Mouse (Mus musculus) midbrain, postnatal 0 days (tissue): Measurements from ENCODE around the gene Snx12. TPM values are rescaled to one million over a fixed set of nuclear protein-coding genes. Genes with fewer than 3 reads are reported as not detected.

ENCODE experiments used
- ATAC-seq: fragments of 200-750 bp; cut with Nextera tagmentation; 2 replicates; pipeline ENCODE4 v1.8.0; 2017; ENCODE audit warnings: moderate number of reproducible peaks, mild to moderate bottlenecking, moderate TSS enrichment, moderate library complexity; ENCODE audit not compliant: low FRiP score
- DNase-seq: peaks from one replicate; pipeline ENCODE4 v3.0.0-alpha.2; 2015; ENCODE audit warnings: low spot score
- H3K27ac ChIP-seq: fragments of 300-500 bp; sonication (generic); 2 replicates; pipeline ENCODE4 v1.5.1; 2014; ENCODE audit warnings: low read depth, mild to moderate bottlenecking, low read length, mixed read lengths
- H3K27me3 ChIP-seq: fragments of 300-500 bp; sonication (generic); 2 replicates; pipeline ENCODE4 v1.6.1; 2014; ENCODE audit warnings: low read length, control low read depth, mixed read lengths; ENCODE audit not compliant: insufficient read depth
- H3K36me3 ChIP-seq: fragments of 300-500 bp; sonication (generic); 2 replicates; pipeline ENCODE4 v1.6.1; 2014; ENCODE audit warnings: low read length, control low read depth, mixed read lengths; ENCODE audit not compliant: insufficient read depth
- H3K4me1 ChIP-seq: fragments of 300-500 bp; sonication (generic); 2 replicates; pipeline ENCODE4 v1.6.1; 2014; ENCODE audit warnings: mild to moderate bottlenecking, control low read depth, antibody characterized with exemption, low read length, mixed read lengths; ENCODE audit not compliant: insufficient read depth
- H3K4me2 ChIP-seq: fragments of 300-500 bp; sonication (generic); 2 replicates; pipeline ENCODE4 v1.6.1; 2014; ENCODE audit warnings: low read depth, mild to moderate bottlenecking, low read length, mixed read lengths; ENCODE audit not compliant: poor library complexity, severe bottlenecking
- H3K4me3 ChIP-seq: fragments of 300-500 bp; sonication (generic); 2 replicates; pipeline ENCODE4 v1.5.1; 2014; ENCODE audit warnings: low read depth, mild to moderate bottlenecking, low read length, moderate library complexity
- H3K9ac ChIP-seq: fragments of 300-500 bp; sonication (generic); replicated peaks from 2 replicates; pipeline ENCODE4 v1.6.1; 2014; ENCODE audit warnings: mild to moderate bottlenecking, low read length, moderate library complexity, mixed read lengths; ENCODE audit not compliant: poor library complexity, severe bottlenecking
- H3K9me3 ChIP-seq: fragments of 300-500 bp; sonication (generic); 2 replicates; pipeline ENCODE4 v1.6.1; 2016; ENCODE audit warnings: low read length, control low read depth
- CTCF ChIP-seq: IDR thresholded peaks from 2 replicates; pipeline ENCODE4 v1.5.1; 2016; ENCODE audit warnings: antibody characterized with exemption, mild to moderate bottlenecking
- WGBS: fragments of 180-500 bp; shearing (Covaris S2); extraction: QIAGEN DNeasy Blood & Tissue Kit; methylation state at CpG from one replicate; pipeline ENCODE4 v1.1.7; 2014; 5-methylcytosine and 5-hydroxymethylcytosine counted together
- polyA plus RNA-seq: library from polyadenylated mRNA; unstranded; fragments of >200 nt; fragmentation: Nextera tagmentation; extraction: Ambion mirVana; gene quantifications from 2 replicates; pipeline ENCODE4 v1.2.1, GENCODE M21; 2015
- total RNA-seq: library from RNA; depleted of rRNA; stranded (reverse); fragments of >200 nt; gene quantifications from 2 replicates; pipeline ENCODE4 v1.2.3, GENCODE M21; 2014; rRNA removed

Snx12 gene
- total RNA-seq = 39.7 and 47.1 TPM in 2 replicates
- 33.4 and 35.7 TPM in 2 replicates for polyA plus RNA-seq

DNA sequence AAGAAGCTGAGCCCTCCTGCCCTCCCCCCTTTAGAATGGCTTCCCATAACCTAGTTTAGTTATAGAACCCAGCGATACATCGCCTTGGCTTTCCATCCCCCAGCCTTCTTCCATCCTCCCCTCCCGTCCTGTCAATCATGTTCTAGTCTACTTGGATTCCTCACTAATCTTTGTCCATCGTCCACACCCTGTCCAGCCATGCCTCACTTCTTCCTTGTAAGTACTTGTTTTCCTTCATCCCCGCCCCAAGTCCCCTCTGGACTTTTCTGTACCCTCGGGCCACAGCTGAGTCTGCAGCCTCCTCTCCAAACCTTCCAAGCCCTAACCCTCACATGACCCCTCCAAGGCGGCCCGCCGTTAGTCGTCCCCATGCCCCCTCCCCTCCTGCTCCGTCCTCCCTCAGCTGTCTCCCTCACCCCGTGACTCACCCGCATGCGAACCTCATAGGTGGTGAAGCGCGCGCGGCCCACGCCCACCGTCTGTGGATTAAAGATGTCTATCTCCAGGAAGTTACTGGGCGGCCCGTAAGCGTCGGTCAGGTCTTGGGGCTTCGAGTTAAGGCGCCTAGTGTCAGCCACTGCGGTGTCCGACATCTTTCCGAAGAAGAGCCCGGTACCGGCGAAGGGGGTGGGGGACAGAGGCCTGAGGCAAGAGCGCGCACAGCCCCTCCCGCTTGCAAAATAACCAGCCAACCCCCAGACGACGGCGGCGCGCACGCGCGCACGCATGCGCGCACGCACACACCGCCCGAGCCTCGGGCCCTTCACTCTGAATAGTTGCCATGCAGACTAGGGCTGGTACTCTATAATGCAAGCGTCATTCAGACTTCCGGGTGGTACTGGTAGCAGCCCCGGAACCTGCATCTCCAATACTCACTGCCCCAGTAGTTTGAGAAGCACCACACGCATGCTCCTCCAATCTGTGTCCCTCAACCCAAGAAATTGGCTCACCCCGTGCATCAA, at the start of gene Snx12:
Gene Snx12, minus strand, starts transcription at position 730 of the 962 bp plus-strand sequence.
- Histone ChIP-seq H3K4me3 (peak within 1 kb of the TSS; percentile 50), H3K27me3 (peaks cover 3% of the 10 kb centered on the region; the same call in 1 of the 2 replicates), H3K4me2 (peak within 1 kb of the TSS; percentile 49), H3K4me1 (no peaks in the 10 kb centered on the region), H3K27ac (peak within 1 kb of the TSS; percentile 65), H3K9me3 (no peaks in the 10 kb centered on the region), H3K9ac (peak within 1 kb of the TSS; percentile 61), H3K36me3 (no peaks in the 10 kb centered on the region)
- peak; percentile 95 for DNase-seq
- TF ChIP-seq CTCF = no peak
- 21% methylated on average over 55 of the region's 55 CpGs for WGBS
- peak; percentile 97 for ATAC-seq

DNA sequence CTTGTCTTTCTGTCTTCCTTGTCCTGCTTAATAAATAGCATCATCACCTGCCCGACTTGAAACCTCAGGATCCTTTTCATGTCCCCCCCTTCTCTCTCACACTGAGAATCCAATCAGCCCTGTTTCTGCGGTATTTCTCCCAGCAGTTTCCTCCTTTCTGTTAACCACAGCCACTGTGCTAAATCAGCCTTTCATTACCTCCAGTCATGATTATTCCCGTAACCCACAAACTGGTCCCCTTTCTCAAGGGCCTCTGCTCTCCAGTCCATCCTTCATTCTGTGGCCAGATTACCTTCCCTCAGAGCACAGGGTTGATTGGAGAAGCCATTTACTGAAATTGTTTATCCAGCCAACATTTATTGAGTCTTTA, 46.4 kb upstream of the Snx12 start, which contains the start of gene Gm20489:
Gene Gm20489, minus strand, starts transcription at position 269 of the 370 bp plus-strand sequence.
- Histone ChIP-seq H3K36me3 (no peaks in the 10 kb centered on the region), H3K9ac (no peak within 1 kb of the TSS), H3K27me3 (no peaks in the 10 kb centered on the region), H3K27ac (no peak within 1 kb of the TSS), H3K4me1 (no peaks in the 10 kb centered on the region), H3K4me3 (no peak within 1 kb of the TSS), H3K4me2 (no peak within 1 kb of the TSS), H3K9me3 (no peaks in the 10 kb centered on the region)
- no peak for TF ChIP-seq CTCF
- no peak for DNase-seq
- ATAC-seq = no peak
- 76% methylated on average over 3 of the region's 3 CpGs for WGBS

DNA sequence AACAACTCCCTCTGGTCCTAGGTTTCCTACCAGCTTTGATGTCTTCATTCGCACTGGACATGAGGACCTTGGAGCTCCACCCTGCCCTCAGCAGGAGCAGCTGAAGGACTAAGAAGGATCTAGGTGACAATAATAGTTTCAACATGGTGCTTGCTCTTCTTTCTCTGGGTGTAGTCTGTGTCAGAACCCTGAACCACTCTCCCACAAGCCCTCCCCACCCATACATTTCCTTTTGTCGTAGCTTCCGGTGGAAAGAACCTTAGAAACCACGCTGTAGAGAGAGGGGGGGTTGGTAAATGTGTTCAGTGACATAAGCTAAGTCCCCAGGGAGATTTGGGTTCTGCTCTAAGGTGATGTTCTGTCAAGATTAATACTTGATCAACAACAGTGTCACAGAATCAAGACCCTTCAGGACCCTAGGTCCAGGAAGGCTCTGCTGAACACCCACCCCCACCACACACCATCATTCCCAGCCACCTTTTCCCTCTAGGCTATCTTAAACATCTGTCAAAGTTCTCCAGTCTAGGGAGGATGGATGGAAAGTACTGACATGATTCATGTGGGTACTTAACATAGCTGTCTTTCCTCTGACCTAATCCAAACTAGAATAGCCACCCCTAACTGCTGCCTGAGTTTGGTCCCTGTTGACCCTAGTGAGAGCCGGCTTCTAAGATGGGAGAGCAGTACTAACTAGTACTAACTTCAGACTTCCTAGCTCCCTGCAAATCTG, 45.8 kb upstream of the Snx12 start, which contains the start of gene Il2rg:
Gene Il2rg, minus strand, starts transcription at position 231 of the 730 bp plus-strand sequence.
- no peak for TF ChIP-seq CTCF

DNA sequence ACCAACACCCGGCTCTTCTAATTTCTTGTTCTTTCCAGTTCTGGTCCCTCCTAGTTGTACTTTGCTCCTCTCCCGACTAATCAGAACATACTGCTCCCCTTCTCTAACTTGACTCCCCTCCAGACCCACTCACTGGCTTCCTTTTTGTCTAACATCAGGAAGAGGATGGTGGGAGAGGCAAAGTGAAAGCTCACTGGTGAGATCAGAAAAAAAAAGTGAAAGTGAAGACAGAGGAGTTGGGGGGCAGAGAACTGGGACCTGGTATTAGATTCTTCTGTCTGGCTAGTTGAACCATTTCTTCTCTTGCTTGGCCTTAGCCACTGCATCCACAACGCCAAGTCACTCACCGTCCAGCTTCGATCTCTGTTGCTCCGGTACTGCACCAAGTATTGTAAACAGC, 44.3 kb upstream of the Snx12 start:
- WGBS = 97% methylated on average over 6 of the region's 6 CpGs
- Histone ChIP-seq H3K36me3 (no peaks in the 10 kb centered on the region), H3K4me2 (no peak overlapping the region), H3K4me1 (no peaks in the 10 kb centered on the region), H3K9me3 (no peaks in the 10 kb centered on the region), H3K27ac (no peak overlapping the region), H3K9ac (no peak overlapping the region), H3K27me3 (no peaks in the 10 kb centered on the region), H3K4me3 (no peak overlapping the region)
- DNase-seq = no peak
- ATAC-seq = no peak
- TF ChIP-seq CTCF = no peak

More for the DNA sequence above, 45.8 kb upstream of the Snx12 start, which contains the start of gene Il2rg:
- DNase-seq (no peak), ATAC-seq (no peak)
- Histone ChIP-seq H3K4me2 (no peak within 1 kb of the TSS), H3K36me3 (no peaks in the 10 kb centered on the region), H3K4me3 (no peak within 1 kb of the TSS), H3K9ac (no peak within 1 kb of the TSS), H3K27me3 (no peaks in the 10 kb centered on the region), H3K4me1 (no peaks in the 10 kb centered on the region), H3K27ac (no peak within 1 kb of the TSS), H3K9me3 (no peaks in the 10 kb centered on the region)
- WGBS = 75% methylated on average over 5 of the region's 5 CpGs

DNA sequence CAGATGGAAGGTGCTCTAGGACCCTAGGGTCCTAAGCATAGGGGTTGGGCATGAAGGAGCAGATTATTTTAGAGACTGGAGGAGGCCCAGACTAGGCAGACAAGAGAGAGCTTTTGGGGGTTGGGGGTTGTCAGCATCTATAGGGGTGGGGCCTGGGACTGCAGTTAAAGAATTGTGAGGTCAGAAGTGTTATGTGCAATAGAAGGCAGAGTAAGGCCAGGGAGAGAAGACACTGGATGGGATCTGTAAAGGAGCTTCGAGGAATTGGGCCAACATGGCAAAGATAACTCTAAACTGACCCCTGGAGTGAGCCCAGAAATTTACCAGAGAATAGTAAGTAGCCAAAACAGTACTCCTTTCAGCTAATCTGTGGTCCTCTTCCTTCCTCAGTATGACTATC, 41.5 kb upstream of the Snx12 start, which contains the start of gene Gm614:
Gene Gm614, minus strand, starts transcription at position 101 of the 400 bp plus-strand sequence.
- Histone ChIP-seq H3K9ac (no peak within 1 kb of the TSS), H3K27ac (no peak within 1 kb of the TSS), H3K4me3 (no peak within 1 kb of the TSS), H3K9me3 (no peaks in the 10 kb centered on the region), H3K4me2 (no peak within 1 kb of the TSS), H3K36me3 (no peaks in the 10 kb centered on the region), H3K4me1 (no peaks in the 10 kb centered on the region), H3K27me3 (no peaks in the 10 kb centered on the region)
- DNase-seq = no peak
- ATAC-seq = no peak
- no peak for TF ChIP-seq CTCF
- 63% methylated on average over 1 of the region's 1 CpGs for WGBS
